Mouse (Mus musculus) limb, embryonic 15.5 days (tissue): ENCODE measurements around the gene Dclk1. TPM values are rescaled to one million over a fixed set of nuclear protein-coding genes. Genes with fewer than 3 reads are reported as not detected.

Experiments
- ATAC-seq: fragments of 200-750 bp; cut with Nextera tagmentation; 2 replicates; pipeline ENCODE4 v1.8.0; 2017; ENCODE audit warnings: low read depth, moderate TSS enrichment; ENCODE audit not compliant: insufficient number of reproducible peaks, low FRiP score, low TSS enrichment
- H3K27ac ChIP-seq: fragments of 300-500 bp; sonication (generic); 2 replicates; pipeline ENCODE4 v1.5.1; 2015; ENCODE audit warnings: moderate library complexity, mild to moderate bottlenecking, inconsistent platforms
- H3K27me3 ChIP-seq: fragments of 300-500 bp; sonication (generic); 2 replicates; pipeline ENCODE4 v1.6.1; 2015; ENCODE audit warnings: inconsistent platforms
- H3K36me3 ChIP-seq: fragments of 300-500 bp; sonication (generic); 2 replicates; pipeline ENCODE4 v1.6.1; 2015; ENCODE audit warnings: inconsistent platforms
- H3K4me1 ChIP-seq: fragments of 300-500 bp; sonication (generic); 2 replicates; pipeline ENCODE4 v1.6.1; 2015; ENCODE audit warnings: inconsistent platforms
- H3K4me2 ChIP-seq: fragments of 300-500 bp; sonication (generic); 2 replicates; pipeline ENCODE4 v1.6.1; 2015; ENCODE audit warnings: mild to moderate bottlenecking, inconsistent platforms
- H3K4me3 ChIP-seq: fragments of 300-500 bp; sonication (generic); 2 replicates; pipeline ENCODE4 v1.5.1; 2015; ENCODE audit warnings: mild to moderate bottlenecking, inconsistent platforms
- H3K9ac ChIP-seq: fragments of 300-500 bp; sonication (generic); 2 replicates; pipeline ENCODE4 v1.6.1; 2015; ENCODE audit warnings: inconsistent platforms
- H3K9me3 ChIP-seq: fragments of 300-500 bp; sonication (generic); 2 replicates; pipeline ENCODE4 v1.6.1; 2016; ENCODE audit warnings: inconsistent platforms
- WGBS: fragments of 180-500 bp; shearing (Covaris S2); methylation state at CpG from one replicate; pipeline ENCODE4 v1.1.7; 2015; 5-methylcytosine and 5-hydroxymethylcytosine counted together
- polyA plus RNA-seq: library from polyadenylated mRNA; unstranded; fragments of >200 nt; fragmentation: Nextera tagmentation; extraction: Ambion mirVana; gene quantifications from 2 replicates; pipeline ENCODE4 v1.2.1, GENCODE M21; 2015

Dclk1 gene
- polyA plus RNA-seq, 1 experiment from 2014 or later = 70.1 TPM

- H3K27ac ChIP-seq = no peak overlapping the region
- H3K4me3 ChIP-seq = no peak overlapping the region
- no peak overlapping the region for H3K9ac ChIP-seq
- no peaks in the 10 kb centered on the region for H3K4me1 ChIP-seq
- H3K4me2 ChIP-seq = no peak overlapping the region
- no peaks in the 10 kb centered on the region for H3K36me3 ChIP-seq
- ATAC-seq = no peak
- no peaks in the 10 kb centered on the region for H3K9me3 ChIP-seq
- WGBS = 93% methylated on average over 7 of the region's 7 CpGs
- H3K27me3 ChIP-seq = no peaks in the 10 kb centered on the region
Observed at GRCm38 (mm10) chr3:55337671-55338070, 95.5 kb downstream of the Dclk1 start.

DNA sequence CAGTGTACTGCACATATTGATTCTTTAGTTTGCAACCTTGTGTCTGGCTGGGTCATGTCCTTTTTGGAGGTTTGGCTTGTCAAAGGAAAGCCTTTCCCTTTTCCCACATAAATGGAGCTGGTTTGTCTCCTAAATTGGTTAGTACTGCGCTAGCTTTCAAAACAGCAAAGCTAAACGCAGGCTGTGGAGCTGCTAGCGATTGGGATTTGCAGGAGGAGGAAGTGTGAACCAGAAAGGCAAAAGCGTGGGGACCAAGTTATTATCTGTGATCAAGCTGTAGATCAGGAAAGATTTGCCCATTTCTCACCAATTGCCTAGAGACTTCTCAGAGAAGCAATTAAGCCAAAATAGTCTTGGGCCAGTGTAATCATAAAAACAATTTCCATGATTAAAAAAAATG lies 100.3 kb downstream of the Dclk1 start:
- ATAC-seq = no peak
- Histone ChIP-seq H3K4me1 (peaks cover 3% of the 10 kb centered on the region; the same call in 1 of the 2 replicates), H3K27me3 (no peaks in the 10 kb centered on the region), H3K9me3 (no peaks in the 10 kb centered on the region), H3K4me2 (no peak overlapping the region), H3K4me3 (no peak overlapping the region), H3K36me3 (no peaks in the 10 kb centered on the region), H3K27ac (no peak overlapping the region), H3K9ac (no peak overlapping the region)
- WGBS = 81% methylated on average over 4 of the region's 4 CpGs

DNA sequence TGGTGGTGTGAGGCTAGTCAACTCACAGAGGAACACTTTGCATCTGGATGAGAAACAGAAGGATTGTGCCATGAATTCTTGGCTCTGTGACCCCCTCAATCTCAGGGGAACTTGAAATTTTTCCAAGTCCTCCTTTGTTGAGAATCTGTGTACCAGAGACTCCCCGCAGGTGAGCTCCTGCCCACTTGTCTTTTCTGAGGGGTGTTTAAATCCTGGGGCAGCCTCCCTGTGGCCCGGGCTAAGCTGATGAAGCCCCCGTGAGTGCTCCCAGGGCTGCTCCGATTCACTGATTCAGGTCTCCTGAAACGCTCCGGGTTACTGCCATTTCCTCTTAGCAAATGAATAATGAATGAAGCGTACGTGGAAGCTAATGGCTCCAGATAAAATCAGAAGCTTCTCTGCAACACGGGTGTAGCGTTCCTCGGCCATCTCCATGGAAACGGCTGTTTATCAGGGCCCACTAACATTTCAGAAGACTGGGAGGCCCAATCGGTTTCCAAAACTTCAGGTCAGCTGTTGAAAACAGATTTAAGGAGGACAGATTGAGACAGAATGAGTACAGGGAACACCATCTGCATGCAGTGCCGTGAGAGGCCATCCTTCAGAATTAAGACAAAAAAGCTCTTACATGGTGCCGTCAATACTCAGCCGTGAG lies 105.3 kb downstream of the Dclk1 start:
- no peaks in the 10 kb centered on the region for H3K27me3 ChIP-seq
- H3K4me2 ChIP-seq = no peak overlapping the region
- no peaks in the 10 kb centered on the region for H3K9me3 ChIP-seq
- no peak for ATAC-seq
- 34% methylated on average over 16 of the region's 16 CpGs for WGBS
- no peak overlapping the region for H3K4me3 ChIP-seq
- no peaks in the 10 kb centered on the region for H3K36me3 ChIP-seq
- peaks cover 15% of the 10 kb centered on the region for H3K4me1 ChIP-seq
- H3K9ac ChIP-seq = no peak overlapping the region
- H3K27ac ChIP-seq = no peak overlapping the region

- Histone ChIP-seq H3K9ac (no peak overlapping the region), H3K4me3 (no peak overlapping the region), H3K4me2 (no peak overlapping the region), H3K27me3 (no peaks in the 10 kb centered on the region), H3K36me3 (no peaks in the 10 kb centered on the region), H3K4me1 (peaks cover 20% of the 10 kb centered on the region), H3K9me3 (no peaks in the 10 kb centered on the region), H3K27ac (no peak overlapping the region)
- no peak for ATAC-seq
- 84% methylated on average over 5 of the region's 5 CpGs for WGBS
Observed at GRCm38 (mm10) chr3:55348026-55348390, 105.8 kb downstream of the Dclk1 start.

DNA sequence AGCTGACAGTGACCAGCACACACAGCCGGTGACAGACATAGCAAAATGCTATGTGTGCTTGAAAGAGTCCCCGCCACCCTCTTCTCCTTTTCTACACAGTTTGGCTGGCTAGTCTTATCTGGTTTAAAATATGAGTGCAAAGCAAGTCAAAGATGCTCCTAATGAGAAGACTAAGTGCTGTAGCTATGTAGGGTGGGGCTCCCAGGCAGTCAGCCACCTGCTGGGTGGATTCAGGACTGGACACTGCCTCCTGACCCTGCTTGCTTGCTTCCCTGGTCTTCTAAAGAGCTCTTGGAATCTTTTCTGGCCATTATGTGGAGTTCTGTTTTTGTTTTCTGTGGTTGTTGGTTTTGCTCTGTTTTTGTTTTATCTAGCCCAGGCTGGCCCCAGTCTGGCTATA lies 108.0 kb downstream of the Dclk1 start:
- Histone ChIP-seq H3K9me3 (no peaks in the 10 kb centered on the region), H3K9ac (no peak overlapping the region), H3K27me3 (no peaks in the 10 kb centered on the region), H3K36me3 (no peaks in the 10 kb centered on the region), H3K4me3 (no peak overlapping the region), H3K4me2 (no peak overlapping the region), H3K27ac (no peak overlapping the region), H3K4me1 (peaks cover 33% of the 10 kb centered on the region)
- 85% methylated on average over 2 of the region's 2 CpGs for WGBS
- ATAC-seq = no peak

DNA sequence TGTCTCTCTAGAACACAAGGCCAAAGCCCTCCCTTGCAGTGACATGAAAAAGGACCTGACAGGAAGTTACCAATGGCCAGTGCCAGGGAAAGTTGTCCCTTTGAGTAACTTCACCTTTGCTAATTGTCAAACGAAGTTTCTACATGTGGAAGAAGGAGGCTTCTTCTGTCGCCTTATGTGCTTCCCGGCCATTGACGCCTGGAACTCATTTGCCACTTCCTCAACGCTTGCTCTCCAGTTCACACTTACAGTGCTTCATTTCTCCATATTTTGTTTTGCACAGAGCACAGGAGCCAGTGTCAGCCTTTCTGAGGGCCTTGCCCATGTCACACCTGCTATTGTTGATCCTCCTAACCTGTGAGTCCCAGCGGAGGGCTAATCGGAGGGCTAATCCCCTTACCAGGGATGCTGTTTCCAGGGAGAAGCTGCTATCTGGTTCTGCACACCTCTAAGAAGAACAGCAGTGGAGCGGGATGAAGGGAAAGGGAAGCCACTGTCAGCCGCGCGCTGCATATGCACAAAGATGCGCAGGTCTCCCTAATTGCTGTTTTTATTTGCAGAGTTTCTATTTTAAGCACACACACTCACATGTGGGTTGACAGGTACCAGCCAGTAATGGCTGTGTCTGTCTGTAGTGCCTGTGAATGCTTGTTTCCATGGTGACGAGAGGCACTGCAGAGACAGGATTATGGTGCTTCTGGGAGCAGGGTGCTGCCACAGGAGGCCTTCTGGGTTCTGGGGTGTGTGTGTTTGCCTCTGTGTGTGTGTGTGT lies 109.3 kb downstream of the Dclk1 start:
- no peak overlapping the region for H3K4me3 ChIP-seq
- ATAC-seq = no peak
- no peaks in the 10 kb centered on the region for H3K9me3 ChIP-seq
- 57% methylated on average over 13 of the region's 13 CpGs for WGBS
- H3K4me2 ChIP-seq = no peak overlapping the region
- H3K4me1 ChIP-seq = peaks cover 33% of the 10 kb centered on the region
- no peaks in the 10 kb centered on the region for H3K27me3 ChIP-seq
- H3K27ac ChIP-seq = no peak overlapping the region
- H3K9ac ChIP-seq = no peak overlapping the region
- H3K36me3 ChIP-seq = no peaks in the 10 kb centered on the region

GRCm38 (mm10) chr3:55352529-55352928 lies 110.4 kb downstream of the Dclk1 start:
- Histone ChIP-seq H3K27ac (no peak overlapping the region), H3K4me1 (peaks cover 29% of the 10 kb centered on the region), H3K27me3 (0 out of 2 replicates have a peak, but pooled peaks cover 6% of the 10 kb centered on the region), H3K4me2 (no peak overlapping the region), H3K36me3 (no peaks in the 10 kb centered on the region), H3K4me3 (no peak overlapping the region), H3K9ac (no peak overlapping the region), H3K9me3 (no peaks in the 10 kb centered on the region)
- no peak for ATAC-seq
- 81% methylated on average over 14 of the region's 14 CpGs for WGBS

- H3K4me1 ChIP-seq = peaks cover 22% of the 10 kb centered on the region
- no peak overlapping the region for H3K4me2 ChIP-seq
- H3K36me3 ChIP-seq = no peaks in the 10 kb centered on the region
- ATAC-seq = no peak
- H3K27me3 ChIP-seq = 0 out of 2 replicates have a peak, but pooled peaks cover 6% of the 10 kb centered on the region
- no peak overlapping the region for H3K4me3 ChIP-seq
- H3K27ac ChIP-seq = no peak overlapping the region
- H3K9me3 ChIP-seq = no peaks in the 10 kb centered on the region
- no peak overlapping the region for H3K9ac ChIP-seq
- WGBS = 79% methylated on average over 9 of the region's 9 CpGs
Observed at GRCm38 (mm10) chr3:55353169-55353568, 111.0 kb downstream of the Dclk1 start.

DNA sequence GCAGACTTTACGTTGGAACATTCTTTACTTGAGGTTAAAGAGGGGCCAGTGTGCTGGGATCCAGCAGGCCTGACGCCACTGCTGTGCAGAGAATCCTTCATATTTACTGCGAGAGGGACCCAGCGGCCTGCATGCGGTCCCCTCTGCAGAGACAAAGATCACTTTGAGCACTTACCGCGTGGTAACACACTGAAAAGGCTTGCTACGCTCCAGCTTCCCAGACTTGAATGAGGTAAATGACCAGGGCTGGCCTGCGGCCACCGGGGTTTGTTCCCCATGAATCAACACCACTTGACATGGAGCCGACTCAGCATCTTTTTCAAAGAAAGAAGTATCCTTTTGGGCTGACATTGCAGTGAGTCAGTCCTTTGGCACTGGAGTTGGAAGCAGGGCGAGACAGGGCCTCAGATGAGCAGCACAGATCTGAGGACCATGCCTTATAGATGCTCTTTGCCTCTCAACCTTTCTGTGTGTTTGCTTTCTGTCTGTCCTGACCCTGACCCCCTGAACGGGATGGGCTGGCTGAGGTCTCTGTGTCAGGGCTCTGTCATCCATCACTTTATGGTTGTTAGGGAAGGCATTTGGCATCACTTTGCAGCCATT lies 111.8 kb downstream of the Dclk1 start:
- Histone ChIP-seq H3K9ac (no peak overlapping the region), H3K4me2 (no peak overlapping the region), H3K27ac (peak overlapping the region; percentile 73), H3K9me3 (no peaks in the 10 kb centered on the region), H3K4me1 (peaks cover 22% of the 10 kb centered on the region), H3K4me3 (no peak overlapping the region), H3K27me3 (0 out of 2 replicates have a peak, but pooled peaks cover 6% of the 10 kb centered on the region), H3K36me3 (no peaks in the 10 kb centered on the region)
- 0 out of 2 replicates have a peak, but pooled peaks have one; percentile 31 for ATAC-seq
- WGBS = 43% methylated on average over 13 of the region's 13 CpGs

- H3K4me1 ChIP-seq = peaks cover 22% of the 10 kb centered on the region
Observed at GRCm38 (mm10) chr3:55354765-55355164, 112.6 kb downstream of the Dclk1 start.

GRCm38 (mm10) chr3:55358486-55358885 lies 116.3 kb downstream of the Dclk1 start:
- no peak for ATAC-seq
- 89% methylated on average over 8 of the region's 8 CpGs for WGBS
- Histone ChIP-seq H3K27ac (no peak overlapping the region), H3K9me3 (no peaks in the 10 kb centered on the region), H3K27me3 (0 out of 2 replicates have a peak, but pooled peaks cover 6% of the 10 kb centered on the region), H3K4me1 (peaks cover 9% of the 10 kb centered on the region), H3K9ac (no peak overlapping the region), H3K36me3 (no peaks in the 10 kb centered on the region), H3K4me2 (no peak overlapping the region), H3K4me3 (no peak overlapping the region)

More at GRCm38 (mm10) chr3:55354765-55355164, 112.6 kb downstream of the Dclk1 start:
- Histone ChIP-seq H3K27ac (peak overlapping the region; percentile 73; the same call in 1 of the 2 replicates), H3K4me2 (no peak overlapping the region), H3K36me3 (no peaks in the 10 kb centered on the region), H3K27me3 (0 out of 2 replicates have a peak, but pooled peaks cover 6% of the 10 kb centered on the region), H3K9me3 (no peaks in the 10 kb centered on the region), H3K9ac (no peak overlapping the region), H3K4me3 (no peak overlapping the region)
- no peak for ATAC-seq
- WGBS = 16% methylated on average over 3 of the region's 3 CpGs

GRCm38 (mm10) chr3:55360836-55361235 lies 118.7 kb downstream of the Dclk1 start:
- Histone ChIP-seq H3K4me2 (no peak overlapping the region), H3K4me1 (no peaks in the 10 kb centered on the region), H3K27me3 (0 out of 2 replicates have a peak, but pooled peaks cover 6% of the 10 kb centered on the region), H3K36me3 (no peaks in the 10 kb centered on the region), H3K27ac (no peak overlapping the region), H3K4me3 (no peak overlapping the region), H3K9me3 (no peaks in the 10 kb centered on the region), H3K9ac (no peak overlapping the region)
- 73% methylated on average over 3 of the region's 3 CpGs for WGBS
- no peak for ATAC-seq
